Mouse (Mus musculus): ENCODE results near the gene Ift140.

GRCm38 (mm10) chr17:25115664-25116432, 100.0 kb downstream of the Ift140 start, which contains the start of gene Telo2:
- TF ChIP-seq GATA1 (IDR thresholded peaks at IDR 0.05; ENCODE audit: low read length) (no peak), TAL1 (IDR thresholded peaks at IDR 0.05; ENCODE audit: low read length) (no peak)
